Comparison of ENCODE assay signal across 32 mouse cellular contexts in genomic region chr2:3251309-3251708, GRCm38 (mm10).
"Had no signal": no experiment of that assay in that cellular context is flagged by ENCODE, and none has a peak within 500 bp of the region (broad histone marks: within the 10 kb centered on the region; RNA-seq: fewer than 3 reads in every experiment).

No protein-coding gene starts in this region.

- H3K9me3 ChIP-seq: limb, embryonic 10.5 days; limb, embryonic 12.5 days; limb, embryonic 15.5 days; liver, embryonic 12.5 days; liver, embryonic 13.5 days; liver, embryonic 15.5 days; lung, embryonic 15.5 days; megakaryocyte, embryonic 14.5 days; midbrain, embryonic 10.5 days; midbrain, embryonic 12.5 days; midbrain, embryonic 13.5 days; midbrain, embryonic 15.5 days; neural tube, embryonic 12.5 days had no signal

- H3K4me3 ChIP-seq: limb, embryonic 10.5 days; limb, embryonic 12.5 days; limb, embryonic 13.5 days; limb, embryonic 15.5 days; liver, embryonic 12.5 days; liver, embryonic 13.5 days; liver, embryonic 15.5 days; lung, embryonic 15.5 days; megakaryocyte, embryonic 14.5 days; midbrain, embryonic 10.5 days; midbrain, embryonic 12.5 days; midbrain, embryonic 13.5 days; midbrain, embryonic 15.5 days; myocyte; neural tube, embryonic 12.5 days had no signal

- H3K4me2 ChIP-seq: limb, embryonic 12.5 days; limb, embryonic 13.5 days; limb, embryonic 15.5 days; liver, embryonic 11.5 days; liver, embryonic 12.5 days; liver, embryonic 13.5 days; liver, embryonic 15.5 days; lung, embryonic 14.5 days; lung, embryonic 15.5 days; midbrain, embryonic 11.5 days; midbrain, embryonic 12.5 days; midbrain, embryonic 13.5 days; midbrain, embryonic 15.5 days; neural tube, embryonic 12.5 days had no signal

- H3K4me1 ChIP-seq: limb, embryonic 10.5 days; limb, embryonic 12.5 days; limb, embryonic 13.5 days; limb, embryonic 15.5 days; liver, embryonic 12.5 days; liver, embryonic 13.5 days; liver, embryonic 15.5 days; lung, embryonic 15.5 days; megakaryocyte, embryonic 14.5 days; midbrain, embryonic 10.5 days; midbrain, embryonic 12.5 days; midbrain, embryonic 13.5 days; midbrain, embryonic 15.5 days; neural tube, embryonic 12.5 days had no signal

- H3K27ac ChIP-seq: limb, embryonic 10.5 days; limb, embryonic 12.5 days; limb, embryonic 13.5 days; limb, embryonic 15.5 days; liver, embryonic 12.5 days; liver, embryonic 13.5 days; liver, embryonic 14.5 days; liver, embryonic 15.5 days; lung, embryonic 15.5 days; macrophage; midbrain, embryonic 10.5 days; midbrain, embryonic 12.5 days; midbrain, embryonic 13.5 days; midbrain, embryonic 15.5 days; neural tube, embryonic 12.5 days had no signal

- ATAC-seq: liver, embryonic 12.5 days; liver, postnatal 0 days; lung, postnatal 0 days; midbrain, embryonic 13.5 days; midbrain, embryonic 15.5 days; midbrain, embryonic 16.5 days had no signal

- DNase-seq: left cerebral cortex, postnatal 4 days; liver; liver, embryonic 13.5 days; liver, postnatal 0 days; lung, adult 18-20 months; lung, adult 2 months; lung, embryonic 14.5 days; lung, postnatal 10 days; lung, postnatal 14 days; lung, postnatal 36 days; lung, postnatal 4 days; midbrain, embryonic 14.5 days had no signal

- H3K9ac ChIP-seq: limb, embryonic 12.5 days; limb, embryonic 13.5 days; limb, embryonic 15.5 days; liver, embryonic 12.5 days; liver, embryonic 13.5 days; liver, embryonic 14.5 days; liver, embryonic 15.5 days; liver, postnatal 0 days; lung, embryonic 14.5 days; lung, embryonic 15.5 days; midbrain, embryonic 12.5 days; midbrain, embryonic 13.5 days; midbrain, embryonic 15.5 days; neural tube, embryonic 12.5 days had no signal

- H3K36me3 ChIP-seq: limb, embryonic 10.5 days; limb, embryonic 12.5 days; limb, embryonic 13.5 days; limb, embryonic 15.5 days; liver, embryonic 12.5 days; liver, embryonic 13.5 days; liver, embryonic 15.5 days; lung, embryonic 15.5 days; midbrain, embryonic 10.5 days; midbrain, embryonic 12.5 days; midbrain, embryonic 13.5 days; midbrain, embryonic 15.5 days; neural tube, embryonic 12.5 days had no signal

- H3K27me3 ChIP-seq: limb, embryonic 12.5 days; limb, embryonic 13.5 days; limb, embryonic 15.5 days; liver, embryonic 12.5 days; liver, embryonic 13.5 days; liver, embryonic 15.5 days; lung, embryonic 15.5 days; megakaryocyte, embryonic 14.5 days; midbrain, embryonic 12.5 days; midbrain, embryonic 13.5 days; midbrain, embryonic 15.5 days; neural tube, embryonic 12.5 days had no signal
